Mouse (Mus musculus) hindbrain, embryonic 12.5 days (tissue): ENCODE measurements around the gene Olfr850. TPM values are rescaled to one million over a fixed set of nuclear protein-coding genes. Genes with fewer than 3 reads are reported as not detected.

ENCODE experiments used
- ATAC-seq: fragments of 200-750 bp; cut with Nextera tagmentation; 2 replicates; pipeline ENCODE4 v1.8.0; 2017; ENCODE audit warnings: moderate TSS enrichment; ENCODE audit not compliant: low FRiP score
- H3K27ac ChIP-seq: fragments of 300-500 bp; sonication (generic); 2 replicates; pipeline ENCODE4 v1.5.1; 2016; ENCODE audit warnings: mild to moderate bottlenecking
- H3K27me3 ChIP-seq: fragments of 300-500 bp; sonication (generic); 2 replicates; pipeline ENCODE4 v1.6.1; 2016; ENCODE audit warnings: mild to moderate bottlenecking
- H3K36me3 ChIP-seq: fragments of 300-500 bp; sonication (generic); 2 replicates; pipeline ENCODE4 v1.6.1; 2016; ENCODE audit warnings: mild to moderate bottlenecking
- H3K4me1 ChIP-seq: fragments of 300-500 bp; sonication (generic); 2 replicates; pipeline ENCODE4 v1.6.1; 2016
- H3K4me2 ChIP-seq: fragments of 300-500 bp; sonication (generic); replicated peaks from 2 replicates; pipeline ENCODE4 v1.6.1; 2016; ENCODE audit warnings: mild to moderate bottlenecking
- H3K4me3 ChIP-seq: fragments of 300-500 bp; sonication (generic); 2 replicates; pipeline ENCODE4 v1.5.1; 2016; ENCODE audit warnings: mild to moderate bottlenecking
- H3K9ac ChIP-seq: fragments of 300-500 bp; sonication (generic); 2 replicates; pipeline ENCODE4 v1.6.1; 2016; ENCODE audit warnings: mild to moderate bottlenecking, moderate library complexity
- H3K9me3 ChIP-seq: fragments of 300-500 bp; sonication (generic); replicated peaks from 2 replicates; pipeline ENCODE4 v1.6.1; 2016; ENCODE audit warnings: mild to moderate bottlenecking
- WGBS: fragments of 180-500 bp; shearing (Covaris S2); methylation state at CpG from one replicate; pipeline ENCODE4 v1.1.7; 2016; 5-methylcytosine and 5-hydroxymethylcytosine counted together
- polyA plus RNA-seq: library from polyadenylated mRNA; unstranded; fragments of >200 nt; fragmentation: Nextera tagmentation; extraction: Ambion mirVana; gene quantifications from 2 replicates; pipeline ENCODE4 v1.2.1, GENCODE M21; 2016

Gene Olfr850
- not detected in 2 replicates for polyA plus RNA-seq

- no peak for ATAC-seq
- H3K9ac ChIP-seq = no peak within 1 kb of the TSS
- H3K4me2 ChIP-seq = no peak within 1 kb of the TSS
- no peak within 1 kb of the TSS for H3K4me3 ChIP-seq
- no peak within 1 kb of the TSS for H3K27ac ChIP-seq
- no peaks in the 10 kb centered on the region for H3K4me1 ChIP-seq
- H3K36me3 ChIP-seq = no peaks in the 10 kb centered on the region
- H3K27me3 ChIP-seq = no peaks in the 10 kb centered on the region
- H3K9me3 ChIP-seq = peaks cover 4% of the 10 kb centered on the region
Measured at GRCm38 (mm10) chr9:19478148-19478547, at the start of gene Olfr850. TSS of gene Olfr850 (minus strand) at chr9:19478248.

DNA sequence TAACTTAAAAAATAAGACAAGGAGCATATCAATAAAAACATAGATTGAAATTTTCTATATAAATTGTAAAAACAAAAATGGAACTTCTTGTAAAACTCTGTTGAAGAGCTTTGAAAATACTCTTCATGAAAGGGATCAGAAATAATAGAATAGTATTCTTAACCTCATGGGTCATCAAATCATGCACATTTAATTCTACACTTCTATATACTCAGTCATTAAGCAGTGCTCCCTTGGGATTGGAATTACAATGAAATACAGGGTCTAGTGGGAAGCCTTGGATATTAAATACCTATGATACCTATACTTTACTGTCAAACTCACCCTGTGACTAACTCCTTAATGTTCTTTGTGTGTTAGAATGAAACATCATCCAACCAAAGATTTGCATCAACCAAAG is 14.9 kb upstream of the Olfr850 start, which contains the start of gene Olfr851:
Olfr851 (plus strand) TSS at position 301 of the 400 bp plus-strand sequence.
- Histone ChIP-seq H3K27me3 (no peaks in the 10 kb centered on the region), H3K36me3 (no peaks in the 10 kb centered on the region), H3K9me3 (peaks cover 13% of the 10 kb centered on the region; the same call in 1 of the 2 replicates), H3K4me3 (no peak within 1 kb of the TSS), H3K9ac (no peak within 1 kb of the TSS), H3K4me1 (no peaks in the 10 kb centered on the region), H3K27ac (no peak within 1 kb of the TSS), H3K4me2 (no peak within 1 kb of the TSS)
- ATAC-seq = no peak

- H3K4me1 ChIP-seq = no peaks in the 10 kb centered on the region
- WGBS = 85% methylated on average over 2 of the region's 2 CpGs
- no peak within 1 kb of the TSS for H3K4me2 ChIP-seq
- no peak within 1 kb of the TSS for H3K9ac ChIP-seq
- H3K27me3 ChIP-seq = no peaks in the 10 kb centered on the region
- no peak for ATAC-seq
- H3K9me3 ChIP-seq = peaks cover 37% of the 10 kb centered on the region
- H3K4me3 ChIP-seq = no peak within 1 kb of the TSS
- H3K36me3 ChIP-seq = no peaks in the 10 kb centered on the region
- H3K27ac ChIP-seq = no peak within 1 kb of the TSS
Measured at GRCm38 (mm10) chr9:19439966-19440365, 38.1 kb downstream of the Olfr850 start, which contains the start of gene Olfr849. TSS of gene Olfr849 (plus strand) at chr9:19440266.

Other genes starting within 250 kb of the Olfr850 start
- gene Olfr843, start 226.3 kb downstream of the Olfr850 start, polyA plus RNA-seq = not detected in 2 replicates
- gene Olfr844, start 161.9 kb downstream of the Olfr850 start, polyA plus RNA-seq = not detected in 2 replicates
- not detected in 2 replicates for gene Olfr845, start 141.8 kb downstream of the Olfr850 start, polyA plus RNA-seq
- not detected in 2 replicates for gene Olfr846, start 114.2 kb downstream of the Olfr850 start, polyA plus RNA-seq
- gene Olfr847, start 99.6 kb downstream of the Olfr850 start, polyA plus RNA-seq = not detected in 2 replicates
- not detected in 2 replicates for gene Olfr849, start 38.0 kb downstream of the Olfr850 start, polyA plus RNA-seq
- gene Olfr851, start 15.0 kb upstream of the Olfr850 start, polyA plus RNA-seq = not detected in 2 replicates
- not detected in 2 replicates for gene Olfr853, start 62.8 kb upstream of the Olfr850 start, polyA plus RNA-seq
- gene Olfr854, start 89.1 kb upstream of the Olfr850 start, polyA plus RNA-seq = not detected in 2 replicates
- gene Olfr855, start 104.4 kb upstream of the Olfr850 start, polyA plus RNA-seq = not detected in 2 replicates
- gene Zfp317, start 143.9 kb upstream of the Olfr850 start, polyA plus RNA-seq = 40.0 and 41.0 TPM in 2 replicates
- gene Olfr857, start 231.2 kb upstream of the Olfr850 start, polyA plus RNA-seq = not detected in 2 replicates